Mouse (Mus musculus) midbrain, embryonic 15.5 days (tissue): Measurements from ENCODE around the gene Kars. TPM values are rescaled to one million over a fixed set of nuclear protein-coding genes. Genes with fewer than 3 reads are reported as not detected.

ENCODE experiments used
- ATAC-seq: fragments of 200-750 bp; cut with Nextera tagmentation; replicated peaks from 2 replicates; pipeline ENCODE4 v1.8.0; 2017; ENCODE audit warnings: moderate TSS enrichment
- H3K27ac ChIP-seq: fragments of 300-500 bp; sonication (generic); 2 replicates; pipeline ENCODE4 v1.5.1; 2015; ENCODE audit warnings: mild to moderate bottlenecking, inconsistent platforms
- H3K27me3 ChIP-seq: fragments of 300-500 bp; sonication (generic); replicated peaks from 2 replicates; pipeline ENCODE4 v1.6.1; 2015; ENCODE audit warnings: inconsistent platforms
- H3K36me3 ChIP-seq: fragments of 300-500 bp; sonication (generic); replicated peaks from 2 replicates; pipeline ENCODE4 v1.6.1; 2015; ENCODE audit warnings: inconsistent platforms
- H3K4me1 ChIP-seq: fragments of 300-500 bp; sonication (generic); 2 replicates; pipeline ENCODE4 v1.6.1; 2015; ENCODE audit warnings: inconsistent platforms
- H3K4me2 ChIP-seq: fragments of 300-500 bp; sonication (generic); 2 replicates; pipeline ENCODE4 v1.6.1; 2015; ENCODE audit warnings: inconsistent platforms, mild to moderate bottlenecking, moderate library complexity
- H3K4me3 ChIP-seq: fragments of 300-500 bp; sonication (generic); 2 replicates; pipeline ENCODE4 v1.5.1; 2015; ENCODE audit warnings: mild to moderate bottlenecking, inconsistent platforms
- H3K9ac ChIP-seq: fragments of 300-500 bp; sonication (generic); 2 replicates; pipeline ENCODE4 v1.6.1; 2015; ENCODE audit warnings: mild to moderate bottlenecking, inconsistent platforms
- H3K9me3 ChIP-seq: fragments of 300-500 bp; sonication (generic); 2 replicates; pipeline ENCODE4 v1.6.1; 2016; ENCODE audit warnings: inconsistent platforms
- WGBS: fragments of 180-500 bp; shearing (Covaris S2); methylation state at CpG from one replicate; pipeline ENCODE4 v1.1.7; 2015; ENCODE audit warnings: mixed read lengths; 5-methylcytosine and 5-hydroxymethylcytosine counted together
- polyA plus RNA-seq: library from polyadenylated mRNA; unstranded; fragments of >200 nt; fragmentation: Nextera tagmentation; extraction: Ambion mirVana; gene quantifications from 2 replicates; pipeline ENCODE4 v1.2.1, GENCODE M21; 2015

Gene Kars
- polyA plus RNA-seq, 1 experiment from 2014 or later, result 157 TPM

- Histone ChIP-seq H3K4me1 (no peaks in the 10 kb centered on the region), H3K27me3 (no peaks in the 10 kb centered on the region), H3K4me3 (no peak overlapping the region), H3K9ac (no peak overlapping the region), H3K27ac (no peak overlapping the region), H3K9me3 (no peaks in the 10 kb centered on the region), H3K4me2 (no peak overlapping the region), H3K36me3 (0 out of 2 replicates have a peak, but pooled peaks cover 8% of the 10 kb centered on the region)
- no peak for ATAC-seq
- 91% methylated on average over 2 of the region's 2 CpGs for WGBS
Observed at GRCm38 (mm10) chr8:111975706-111976105, 35.4 kb downstream of the Kars start.

- no peak overlapping the region for H3K4me3 ChIP-seq
- no peaks in the 10 kb centered on the region for H3K27me3 ChIP-seq
- WGBS, result 95% methylated on average over 12 of the region's 12 CpGs
- 0 out of 2 replicates have a peak, but pooled peaks cover 8% of the 10 kb centered on the region for H3K36me3 ChIP-seq
- no peaks in the 10 kb centered on the region for H3K4me1 ChIP-seq
- H3K9me3 ChIP-seq, result no peaks in the 10 kb centered on the region
- no peak overlapping the region for H3K27ac ChIP-seq
- H3K4me2 ChIP-seq, result no peak overlapping the region
- H3K9ac ChIP-seq, result no peak overlapping the region
- no peak for ATAC-seq
Observed at GRCm38 (mm10) chr8:111974138-111974537, 37.0 kb downstream of the Kars start.

GRCm38 (mm10) chr8:111968991-111969390, 42.1 kb downstream of the Kars start:
- ATAC-seq, result no peak
- Histone ChIP-seq H3K27ac (no peak overlapping the region), H3K4me1 (no peaks in the 10 kb centered on the region), H3K9ac (no peak overlapping the region), H3K4me2 (no peak overlapping the region), H3K4me3 (no peak overlapping the region), H3K36me3 (0 out of 2 replicates have a peak, but pooled peaks cover 5% of the 10 kb centered on the region), H3K27me3 (no peaks in the 10 kb centered on the region), H3K9me3 (no peaks in the 10 kb centered on the region)
- 27% methylated on average over 5 of the region's 5 CpGs for WGBS

- Histone ChIP-seq H3K4me2 (no peak overlapping the region), H3K36me3 (0 out of 2 replicates have a peak, but pooled peaks cover 5% of the 10 kb centered on the region), H3K27ac (no peak overlapping the region), H3K4me3 (no peak overlapping the region), H3K27me3 (no peaks in the 10 kb centered on the region), H3K4me1 (no peaks in the 10 kb centered on the region), H3K9ac (no peak overlapping the region), H3K9me3 (no peaks in the 10 kb centered on the region)
- 73% methylated on average over 10 of the region's 10 CpGs for WGBS
- ATAC-seq, result no peak
Observed at GRCm38 (mm10) chr8:111968541-111968940, 42.6 kb downstream of the Kars start.

- WGBS, result 84% methylated on average over 5 of the region's 5 CpGs
- no peak overlapping the region for H3K4me3 ChIP-seq
- ATAC-seq, result no peak
- H3K27ac ChIP-seq, result no peak overlapping the region
- H3K27me3 ChIP-seq, result no peaks in the 10 kb centered on the region
- no peaks in the 10 kb centered on the region for H3K36me3 ChIP-seq
- no peaks in the 10 kb centered on the region for H3K9me3 ChIP-seq
- no peaks in the 10 kb centered on the region for H3K4me1 ChIP-seq
- H3K4me2 ChIP-seq, result no peak overlapping the region
- no peak overlapping the region for H3K9ac ChIP-seq
Observed at GRCm38 (mm10) chr8:111967246-111967870, 43.8 kb downstream of the Kars start.

- no peaks in the 10 kb centered on the region for H3K36me3 ChIP-seq
- H3K4me3 ChIP-seq, result no peak overlapping the region
- no peaks in the 10 kb centered on the region for H3K9me3 ChIP-seq
- no peaks in the 10 kb centered on the region for H3K4me1 ChIP-seq
- WGBS, result 81% methylated on average over 7 of the region's 7 CpGs
- no peak for ATAC-seq
- H3K9ac ChIP-seq, result no peak overlapping the region
- no peaks in the 10 kb centered on the region for H3K27me3 ChIP-seq
- no peak overlapping the region for H3K4me2 ChIP-seq
- H3K27ac ChIP-seq, result no peak overlapping the region
Observed at GRCm38 (mm10) chr8:111964849-111965561, 46.1 kb downstream of the Kars start.

GRCm38 (mm10) chr8:111964351-111964750, 46.8 kb downstream of the Kars start:
- no peak overlapping the region for H3K4me2 ChIP-seq
- H3K9ac ChIP-seq, result no peak overlapping the region
- H3K4me1 ChIP-seq, result no peaks in the 10 kb centered on the region
- no peaks in the 10 kb centered on the region for H3K9me3 ChIP-seq
- WGBS, result 69% methylated on average over 5 of the region's 5 CpGs
- H3K36me3 ChIP-seq, result no peaks in the 10 kb centered on the region
- H3K27me3 ChIP-seq, result no peaks in the 10 kb centered on the region
- H3K4me3 ChIP-seq, result no peak overlapping the region
- no peak overlapping the region for H3K27ac ChIP-seq
- ATAC-seq, result no peak

- Histone ChIP-seq H3K27ac (no peak overlapping the region), H3K4me3 (no peak overlapping the region), H3K9me3 (no peaks in the 10 kb centered on the region), H3K4me2 (no peak overlapping the region), H3K27me3 (no peaks in the 10 kb centered on the region), H3K4me1 (no peaks in the 10 kb centered on the region), H3K9ac (no peak overlapping the region), H3K36me3 (no peaks in the 10 kb centered on the region)
- 75% methylated on average over 4 of the region's 4 CpGs for WGBS
- ATAC-seq, result no peak
Observed at GRCm38 (mm10) chr8:111963546-111963945, 47.6 kb downstream of the Kars start.

GRCm38 (mm10) chr8:111963091-111963490, 48.0 kb downstream of the Kars start:
- no peak for ATAC-seq
- H3K27me3 ChIP-seq, result no peaks in the 10 kb centered on the region
- H3K4me3 ChIP-seq, result no peak overlapping the region
- no peaks in the 10 kb centered on the region for H3K36me3 ChIP-seq
- H3K4me2 ChIP-seq, result no peak overlapping the region
- WGBS, result 69% methylated on average over 10 of the region's 10 CpGs
- no peaks in the 10 kb centered on the region for H3K9me3 ChIP-seq
- no peak overlapping the region for H3K9ac ChIP-seq
- no peak overlapping the region for H3K27ac ChIP-seq
- no peaks in the 10 kb centered on the region for H3K4me1 ChIP-seq

- Histone ChIP-seq H3K27ac (no peak overlapping the region), H3K4me3 (no peak overlapping the region), H3K36me3 (0 out of 2 replicates have a peak, but pooled peaks cover under 1% of the 10 kb centered on the region), H3K9ac (no peak overlapping the region), H3K9me3 (no peaks in the 10 kb centered on the region), H3K27me3 (no peaks in the 10 kb centered on the region), H3K4me1 (no peaks in the 10 kb centered on the region), H3K4me2 (no peak overlapping the region)
- no peak for ATAC-seq
- WGBS, result 76% methylated on average over 1 of the region's 1 CpGs
Observed at GRCm38 (mm10) chr8:111962589-111962988, 48.5 kb downstream of the Kars start.

- Histone ChIP-seq H3K4me1 (no peaks in the 10 kb centered on the region), H3K36me3 (peaks cover 13% of the 10 kb centered on the region), H3K4me3 (no peak overlapping the region), H3K4me2 (no peak overlapping the region), H3K27ac (no peak overlapping the region), H3K9ac (no peak overlapping the region), H3K9me3 (no peaks in the 10 kb centered on the region), H3K27me3 (no peaks in the 10 kb centered on the region)
- ATAC-seq, result no peak
- WGBS, result 76% methylated on average over 3 of the region's 3 CpGs
Observed at GRCm38 (mm10) chr8:111961330-111961729, 49.8 kb downstream of the Kars start.

GRCm38 (mm10) chr8:111960591-111961321, 50.4 kb downstream of the Kars start:
- H3K27me3 ChIP-seq, result no peaks in the 10 kb centered on the region
- peaks cover 16% of the 10 kb centered on the region for H3K36me3 ChIP-seq
- H3K9me3 ChIP-seq, result no peaks in the 10 kb centered on the region
- H3K27ac ChIP-seq, result no peak overlapping the region
- H3K9ac ChIP-seq, result no peak overlapping the region
- no peak overlapping the region for H3K4me2 ChIP-seq
- H3K4me1 ChIP-seq, result no peaks in the 10 kb centered on the region
- 79% methylated on average over 15 of the region's 15 CpGs for WGBS
- no peak overlapping the region for H3K4me3 ChIP-seq
- ATAC-seq, result no peak
